Mouse (Mus musculus) G1E (cell line): ENCODE data around the gene Ms4a12. TPM values are rescaled to one million over a fixed set of nuclear protein-coding genes. Genes with fewer than 3 reads are reported as not detected.

ENCODE experiments used
- ATAC-seq: 2 replicates; pipeline ENCODE4 v1.8.0; 2016; ENCODE audit warnings: mild to moderate bottlenecking; ENCODE audit not compliant: insufficient number of reproducible peaks, poor library complexity, low FRiP score, severe bottlenecking; ENCODE audit errors: extremely low read depth
- DNase-seq: peaks from one replicate; pipeline ENCODE4 v3.0.0; 2012; ENCODE audit warnings: low spot score
- H3K27me3 ChIP-seq: 2 replicates; pipeline ENCODE4 v1.6.1; 2012; ENCODE audit warnings: mild to moderate bottlenecking, low read length, inconsistent platforms; ENCODE audit not compliant: insufficient read depth
- H3K36me3 ChIP-seq: replicated peaks from 2 replicates; pipeline ENCODE3; 2012; ENCODE audit warnings: mild to moderate bottlenecking, inconsistent platforms
- H3K4me1 ChIP-seq: 2 replicates; pipeline ENCODE4 v1.6.1; 2012; ENCODE audit warnings: low read depth, low read length, inconsistent platforms, mixed read lengths; ENCODE audit not compliant: insufficient read depth
- H3K4me3 ChIP-seq: 2 replicates; pipeline ENCODE4 v1.5.1; 2012; ENCODE audit warnings: low read depth, mild to moderate bottlenecking, inconsistent platforms, low read length, moderate library complexity, mixed read lengths
- H3K9me3 ChIP-seq: replicated peaks from 2 replicates; pipeline ENCODE4 v1.6.1; 2012; ENCODE audit warnings: inconsistent platforms
- CTCF ChIP-seq: IDR thresholded peaks from 2 replicates; pipeline ENCODE4 v1.5.1; 2012; ENCODE audit warnings: low read depth, low read length, inconsistent platforms, mixed read lengths
- GATA1 ChIP-seq: IDR thresholded peaks from 2 replicates; pipeline ENCODE4 v1.6.1; 2012; ENCODE audit warnings: borderline replicate concordance, low read length, inconsistent platforms, mixed read lengths
- GATA2 ChIP-seq: IDR thresholded peaks from 2 replicates; pipeline ENCODE4 v1.6.1; 2012; ENCODE audit warnings: low read depth, low read length, inconsistent platforms, borderline replicate concordance
- POLR2AphosphoS5 ChIP-seq: IDR thresholded peaks from 2 replicates; pipeline ENCODE4 v1.6.1; 2012; ENCODE audit warnings: low read depth, low read length, inconsistent platforms; ENCODE audit not compliant: insufficient replicate concordance
- TAL1 ChIP-seq: conservative IDR thresholded peaks from 2 replicates; pipeline ENCODE4 v1.6.1; 2012; ENCODE audit warnings: low read depth, low read length, inconsistent platforms, mixed read lengths
- polyA plus RNA-seq: library from polyadenylated mRNA; stranded (reverse); fragments of >175 nt; gene quantifications from 2 replicates; pipeline ENCODE4 v1.2.3, GENCODE M21; 2012
- total RNA-seq, 2 experiments: library from RNA; stranded (forward) in 1 of 2; stranded (reverse) in 1 of 2; fragments of 200-1000 nt in 1 of 2; fragments of >200 nt in 1 of 2; fragmentation: Nextera tagmentation in 1 of 2; gene quantifications; 2 replicates each; pipeline ENCODE4 v1.2.3; 2014 to 2017

Gene Ms4a12
- total and polyA plus RNA-seq, 3 experiments = 0.16 TPM; not detected in 2

DNA sequence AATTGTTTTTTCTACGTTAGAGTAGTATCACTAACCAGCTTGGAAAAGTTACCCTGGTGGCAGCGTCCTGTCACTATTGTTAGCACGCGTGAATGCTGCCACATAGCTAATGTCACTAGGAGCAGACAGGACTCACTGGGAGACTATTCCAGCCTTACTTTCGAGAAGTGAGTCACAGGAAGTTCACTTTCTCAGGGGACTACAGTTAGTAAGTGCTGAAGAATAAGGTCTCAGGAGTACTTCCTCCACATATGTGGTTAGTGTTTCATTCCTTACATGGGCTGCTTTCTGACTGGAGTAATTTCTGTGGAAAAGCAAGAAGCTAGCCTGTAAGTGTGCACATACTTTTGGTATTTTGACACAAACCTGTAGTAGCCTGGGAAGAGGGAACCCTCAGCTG, 2.0 kb upstream of the Ms4a12 start:
- ATAC-seq (no peak), DNase-seq (no peak)
- Histone ChIP-seq H3K4me1 (no peaks in the 10 kb centered on the region), H3K36me3 (no peaks in the 10 kb centered on the region), H3K9me3 (no peaks in the 10 kb centered on the region), H3K27me3 (no peaks in the 10 kb centered on the region), H3K4me3 (no peak overlapping the region)
- TF ChIP-seq POLR2AphosphoS5 (no peak), GATA2 (no peak), GATA1 (no peak), TAL1 (no peak), CTCF (no peak)

- no peak for TF ChIP-seq GATA1
- no peaks in the 10 kb centered on the region for H3K9me3 ChIP-seq
- ATAC-seq (no peak), DNase-seq (no peak)
- H3K27me3 ChIP-seq = peaks cover 3% of the 10 kb centered on the region; the same call in 1 of the 2 replicates
- no peak within 1 kb of the TSS for H3K4me3 ChIP-seq
- H3K36me3 ChIP-seq = no peaks in the 10 kb centered on the region
- H3K4me1 ChIP-seq = no peaks in the 10 kb centered on the region
Observed at GRCm38 (mm10) chr19:11196546-11196945, 35.7 kb downstream of the Ms4a12 start, which contains the start of gene Ms4a13. TSS of gene Ms4a13 (minus strand) at chr19:11196737.

- Histone ChIP-seq H3K36me3 (no peaks in the 10 kb centered on the region), H3K4me3 (no peak overlapping the region), H3K4me1 (no peaks in the 10 kb centered on the region), H3K9me3 (no peaks in the 10 kb centered on the region), H3K27me3 (peaks cover 3% of the 10 kb centered on the region; the same call in 1 of the 2 replicates)
- no peak for TF ChIP-seq POLR2AphosphoS5
- TF ChIP-seq GATA1 = no peak
- TF ChIP-seq CTCF = no peak
- no peak for TF ChIP-seq GATA2
- no peak for TF ChIP-seq TAL1
- DNase-seq = no peak
- no peak for ATAC-seq
Observed at GRCm38 (mm10) chr19:11192552-11192951, 39.7 kb downstream of the Ms4a12 start.

DNA sequence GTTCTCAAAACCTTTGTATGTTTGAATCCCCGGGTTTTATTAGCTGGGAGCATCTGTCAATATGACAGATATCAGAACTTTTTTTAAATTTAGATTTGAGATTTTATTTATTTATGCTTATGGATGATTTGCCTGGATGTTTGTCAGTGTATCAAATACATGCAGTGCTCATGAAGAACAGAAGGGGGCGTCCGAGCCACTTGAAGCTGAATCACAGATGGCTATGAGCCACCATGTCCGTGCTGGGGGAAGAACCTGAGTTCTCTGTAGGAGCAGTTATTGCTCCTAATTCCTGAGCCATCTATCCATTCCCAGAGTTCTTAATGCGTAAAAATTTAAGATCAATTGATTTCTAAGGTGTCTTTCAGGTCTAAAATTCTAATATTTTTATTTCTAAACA, 48.1 kb downstream of the Ms4a12 start:
- Histone ChIP-seq H3K36me3 (no peaks in the 10 kb centered on the region), H3K4me1 (no peaks in the 10 kb centered on the region), H3K9me3 (no peaks in the 10 kb centered on the region), H3K4me3 (no peak overlapping the region), H3K27me3 (no peaks in the 10 kb centered on the region)
- no peak for ATAC-seq
- DNase-seq = no peak
- TF ChIP-seq POLR2AphosphoS5 (no peak), GATA2 (no peak)

- ATAC-seq = no peak
- Histone ChIP-seq H3K4me1 (no peaks in the 10 kb centered on the region), H3K9me3 (no peaks in the 10 kb centered on the region), H3K27me3 (no peaks in the 10 kb centered on the region), H3K4me3 (no peak overlapping the region), H3K36me3 (no peaks in the 10 kb centered on the region)
- TF ChIP-seq GATA1 = no peak
- DNase-seq = no peak
Observed at GRCm38 (mm10) chr19:11177464-11177863, 54.8 kb downstream of the Ms4a12 start.

- H3K4me3 ChIP-seq = no peak within 1 kb of the TSS
- ATAC-seq = no peak
- H3K9me3 ChIP-seq = no peaks in the 10 kb centered on the region
- no peak for DNase-seq
- no peaks in the 10 kb centered on the region for H3K4me1 ChIP-seq
- H3K36me3 ChIP-seq = no peaks in the 10 kb centered on the region
- no peak for TF ChIP-seq POLR2AphosphoS5
- 0 out of 2 replicates have a peak, but pooled peaks have one; percentile 21 for TF ChIP-seq CTCF
- H3K27me3 ChIP-seq = peaks cover 2% of the 10 kb centered on the region; the same call in 1 of the 2 replicates
Observed at GRCm38 (mm10) chr19:11165172-11165571, 67.1 kb downstream of the Ms4a12 start, which contains the start of gene 1700025F22Rik. TSS of gene 1700025F22Rik (minus strand) at chr19:11165320.

Other genes starting within 250 kb of the Ms4a12 start
- not detected in 2 replicates for gene Ms4a15, start 239.2 kb downstream of the Ms4a12 start, total RNA-seq (2014; fragmentation: Nextera tagmentation)
- gene Ms4a15, start 239.2 kb downstream of the Ms4a12 start, total RNA-seq (2017) = 0.29 TPM in 1 of 2 replicates, not detected in the other
- 0.29 TPM in 1 of 2 replicates, not detected in the other for gene Ms4a15, start 239.2 kb downstream of the Ms4a12 start, polyA plus RNA-seq
- gene Ms4a18, start 214.4 kb downstream of the Ms4a12 start, total RNA-seq (2014; fragmentation: Nextera tagmentation) = not detected in 2 replicates
- gene Ms4a18, start 214.4 kb downstream of the Ms4a12 start, total RNA-seq (2017) = not detected in 2 replicates
- not detected in 2 replicates for gene Ms4a18, start 214.4 kb downstream of the Ms4a12 start, polyA plus RNA-seq
- gene Ms4a8a, start 151.3 kb downstream of the Ms4a12 start, total RNA-seq (2014; fragmentation: Nextera tagmentation) = not detected in 2 replicates
- gene Ms4a8a, start 151.3 kb downstream of the Ms4a12 start, total RNA-seq (2017) = not detected in 2 replicates
- not detected in 2 replicates for gene Ms4a8a, start 151.3 kb downstream of the Ms4a12 start, polyA plus RNA-seq
- not detected in 2 replicates for gene 1700017D01Rik, start 101.6 kb downstream of the Ms4a12 start, total RNA-seq (2014; fragmentation: Nextera tagmentation)
- gene 1700017D01Rik, start 101.6 kb downstream of the Ms4a12 start, total RNA-seq (2017) = 0.06 and 0.16 TPM in 2 replicates
- gene 1700017D01Rik, start 101.6 kb downstream of the Ms4a12 start, polyA plus RNA-seq = not detected in 2 replicates
- gene 1700025F22Rik, start 67.1 kb downstream of the Ms4a12 start, total RNA-seq (2014; fragmentation: Nextera tagmentation) = not detected in 2 replicates
- gene 1700025F22Rik, start 67.1 kb downstream of the Ms4a12 start, total RNA-seq (2017) = not detected in 2 replicates
- not detected in 2 replicates for gene 1700025F22Rik, start 67.1 kb downstream of the Ms4a12 start, polyA plus RNA-seq
- gene Ms4a13, start 35.7 kb downstream of the Ms4a12 start, total RNA-seq (2014; fragmentation: Nextera tagmentation) = not detected in 2 replicates
- gene Ms4a13, start 35.7 kb downstream of the Ms4a12 start, total RNA-seq (2017) = not detected in 2 replicates
- not detected in 2 replicates for gene Ms4a13, start 35.7 kb downstream of the Ms4a12 start, polyA plus RNA-seq
- not detected in 2 replicates for gene Ms4a1, start 33.8 kb upstream of the Ms4a12 start, total RNA-seq (2014; fragmentation: Nextera tagmentation)
- gene Ms4a1, start 33.8 kb upstream of the Ms4a12 start, total RNA-seq (2017) = 0.06 and 0.22 TPM in 2 replicates
- not detected in 2 replicates for gene Ms4a1, start 33.8 kb upstream of the Ms4a12 start, polyA plus RNA-seq
- gene Ms4a5, start 51.4 kb upstream of the Ms4a12 start, total RNA-seq (2014; fragmentation: Nextera tagmentation) = not detected in 2 replicates
- 0.23 and 0.38 TPM in 2 replicates for gene Ms4a5, start 51.4 kb upstream of the Ms4a12 start, total RNA-seq (2017)
- not detected in 2 replicates for gene Ms4a5, start 51.4 kb upstream of the Ms4a12 start, polyA plus RNA-seq
- not detected in 2 replicates for gene Ms4a14, start 82.0 kb upstream of the Ms4a12 start, total RNA-seq (2014; fragmentation: Nextera tagmentation)
- 0.05 and 0.06 TPM in 2 replicates for gene Ms4a14, start 82.0 kb upstream of the Ms4a12 start, total RNA-seq (2017)
- gene Ms4a14, start 82.0 kb upstream of the Ms4a12 start, polyA plus RNA-seq = not detected in 2 replicates
- gene Ms4a7, start 103.7 kb upstream of the Ms4a12 start, total RNA-seq (2014; fragmentation: Nextera tagmentation) = not detected in 2 replicates
- 0.05 and 0.12 TPM in 2 replicates for gene Ms4a7, start 103.7 kb upstream of the Ms4a12 start, total RNA-seq (2017)
- gene Ms4a7, start 103.7 kb upstream of the Ms4a12 start, polyA plus RNA-seq = not detected in 2 replicates
- gene Ms4a4a, start 143.1 kb upstream of the Ms4a12 start, total RNA-seq (2014; fragmentation: Nextera tagmentation) = not detected in 2 replicates
- not detected in 2 replicates for gene Ms4a4a, start 143.1 kb upstream of the Ms4a12 start, total RNA-seq (2017)
- gene Ms4a4a, start 143.1 kb upstream of the Ms4a12 start, polyA plus RNA-seq = not detected in 2 replicates
- not detected in 2 replicates for gene Ms4a4c, start 172.3 kb upstream of the Ms4a12 start, total RNA-seq (2014; fragmentation: Nextera tagmentation)
- not detected in 2 replicates for gene Ms4a4c, start 172.3 kb upstream of the Ms4a12 start, total RNA-seq (2017)
- gene Ms4a4c, start 172.3 kb upstream of the Ms4a12 start, polyA plus RNA-seq = not detected in 2 replicates
- not detected in 2 replicates for gene Ms4a4b, start 211.1 kb upstream of the Ms4a12 start, total RNA-seq (2014; fragmentation: Nextera tagmentation)
- gene Ms4a4b, start 211.1 kb upstream of the Ms4a12 start, total RNA-seq (2017) = 0.06 and 0.27 TPM in 2 replicates
- not detected in 2 replicates for gene Ms4a4b, start 211.1 kb upstream of the Ms4a12 start, polyA plus RNA-seq
- gene Ms4a6c, start 236.9 kb upstream of the Ms4a12 start, total RNA-seq (2014; fragmentation: Nextera tagmentation) = 0.78 TPM in 1 of 2 replicates, not detected in the other
- gene Ms4a6c, start 236.9 kb upstream of the Ms4a12 start, total RNA-seq (2017) = 1.9 and 2.6 TPM in 2 replicates
- gene Ms4a6c, start 236.9 kb upstream of the Ms4a12 start, polyA plus RNA-seq = 0.03 TPM in 2 replicates